ENCODE assay signal across 10 mouse cellular contexts in genomic region chr5:125262578-125262977, GRCm38 (mm10).
DNase-seq lines count a peak whose midpoint lies in the region; ATAC-seq and TF ChIP-seq lines count a peak whose summit lies in the region.
"Had no signal": no experiment of that assay in that cellular context is flagged by ENCODE, and none has a peak within 500 bp of the region (broad histone marks: within the 10 kb centered on the region; RNA-seq: fewer than 3 reads in every experiment).

No protein-coding gene starts in this region.

- H3K9ac ChIP-seq in neural tube, embryonic 14.5 days (replicated peaks; ENCODE audit: low read depth, low read length) = no peak overlapping the region
- H3K9ac ChIP-seq: lung, embryonic 15.5 days had no signal

- peaks cover 20% of the 10 kb centered on the region for H3K4me1 ChIP-seq in neural tube, embryonic 14.5 days (ENCODE audit: control insufficient read depth, insufficient read depth, low read length)
- H3K4me1 ChIP-seq in limb, embryonic 10.5 days = peaks cover 35% of the 10 kb centered on the region

- ATAC-seq in neural tube, embryonic 14.5 days (ENCODE audit: low read depth) = peak; percentile 35; the same call in 1 of the 2 replicates

- no peaks in the 10 kb centered on the region for H3K9me3 ChIP-seq in neural tube, embryonic 14.5 days (ENCODE audit: control insufficient read depth, low read length)
- H3K9me3 ChIP-seq in limb, embryonic 10.5 days (replicated peaks) = no peaks in the 10 kb centered on the region
- H3K9me3 ChIP-seq: lung, embryonic 15.5 days had no signal

- DNase-seq in adrenal gland, adult (ENCODE audit: inconsistent age in 2 of 2, low spot score in 1 of 2) = peak; percentile 44 to 57
- DNase-seq in adrenal gland, postnatal 36 days = no peak
- peak; percentile 92 for DNase-seq in brain, embryonic 14.5 days (ENCODE audit: low read depth)
- peak; percentile 69 for DNase-seq in layer of hippocampus, adult 9-11 months
- DNase-seq in embryo, embryonic 10.5 days (ENCODE audit: low spot score) = no peak
- no peak for DNase-seq in limb, embryonic 10.5 days (ENCODE audit: low spot score)
- no peak for DNase-seq in urinary bladder, postnatal 14 days (ENCODE audit: low spot score)
- DNase-seq: cerebellum, adult 9-10 months had no signal

- H3K27ac ChIP-seq in neural tube, embryonic 14.5 days (ENCODE audit: low read depth, low read length) = peak overlapping the region; percentile 70
- H3K27ac ChIP-seq in limb, embryonic 10.5 days = no peak overlapping the region
- H3K27ac ChIP-seq: lung, embryonic 15.5 days had no signal

- no peaks in the 10 kb centered on the region for H3K36me3 ChIP-seq in neural tube, embryonic 14.5 days (ENCODE audit: control insufficient read depth, insufficient read depth, low read length)
- H3K36me3 ChIP-seq in limb, embryonic 10.5 days = no peaks in the 10 kb centered on the region
- H3K36me3 ChIP-seq: lung, embryonic 15.5 days had no signal

- 13% methylated on average over 7 of the region's 7 CpGs for WGBS in neural tube, embryonic 14.5 days
- 60% methylated on average over 7 of the region's 7 CpGs for whole genome bisulfite sequencing in limb, embryonic 10.5 days

- no peak overlapping the region for H3K4me3 ChIP-seq in neural tube, embryonic 14.5 days (ENCODE audit: low read depth, low read length)
- H3K4me3 ChIP-seq in limb, embryonic 10.5 days = no peak overlapping the region
- H3K4me3 ChIP-seq: lung, embryonic 15.5 days had no signal

- H3K4me2 ChIP-seq in neural tube, embryonic 14.5 days (ENCODE audit: low read depth, low read length) = no peak overlapping the region
- H3K4me2 ChIP-seq: lung, embryonic 15.5 days had no signal

- no peak for TF ChIP-seq CTCF in brain, embryonic 14.5 days (IDR thresholded peaks at IDR 0.05; ENCODE audit: borderline replicate concordance, extremely low read depth, insufficient read depth, insufficient read length)

- no peak for TF ChIP-seq POLR2A in brain, embryonic 14.5 days (IDR thresholded peaks at IDR 0.05; ENCODE audit: borderline replicate concordance, extremely low read depth, insufficient read depth, insufficient read length, poor library complexity, severe bottlenecking)

- H3K27me3 ChIP-seq in neural tube, embryonic 14.5 days (ENCODE audit: control insufficient read depth, insufficient read depth, low read length) = no peaks in the 10 kb centered on the region
- peaks cover 3% of the 10 kb centered on the region; the same call in 1 of the 2 replicates for H3K27me3 ChIP-seq in limb, embryonic 10.5 days (ENCODE audit: low read depth, poor library complexity, severe bottlenecking)

Comparison
In these comparisons a context has a peak if more than half of its experiments do, and no peak if none do; other contexts are left out.
1. DNase-seq: peak in adrenal gland, adult (2 of 2), brain, embryonic 14.5 days (single experiment) and layer of hippocampus, adult 9-11 months (single experiment); none in adrenal gland, postnatal 36 days (0 of 2), embryo, embryonic 10.5 days (single experiment), limb, embryonic 10.5 days (single experiment) and urinary bladder, postnatal 14 days (single experiment).